Mouse (Mus musculus) small intestine, adult 2 months (tissue): ENCODE data around the gene Serpina10.

Source experiments
- CTCF ChIP-seq: fragments of 200-500 bp; IDR thresholded peaks from 2 replicates; pipeline ENCODE4 v1.5.1; 2012; ENCODE audit warnings: low read depth, mild to moderate bottlenecking, control low read depth, inconsistent platforms, low read length, moderate library complexity, mixed read lengths; ENCODE audit not compliant: insufficient replicate concordance, insufficient read length; ENCODE audit errors: extremely low read depth
- POLR2A ChIP-seq: fragments of 200-500 bp; IDR thresholded peaks from 2 replicates; pipeline ENCODE4 v1.6.1; 2012; ENCODE audit warnings: low read depth, mild to moderate bottlenecking, control low read depth, inconsistent platforms, low read length, moderate library complexity

DNA sequence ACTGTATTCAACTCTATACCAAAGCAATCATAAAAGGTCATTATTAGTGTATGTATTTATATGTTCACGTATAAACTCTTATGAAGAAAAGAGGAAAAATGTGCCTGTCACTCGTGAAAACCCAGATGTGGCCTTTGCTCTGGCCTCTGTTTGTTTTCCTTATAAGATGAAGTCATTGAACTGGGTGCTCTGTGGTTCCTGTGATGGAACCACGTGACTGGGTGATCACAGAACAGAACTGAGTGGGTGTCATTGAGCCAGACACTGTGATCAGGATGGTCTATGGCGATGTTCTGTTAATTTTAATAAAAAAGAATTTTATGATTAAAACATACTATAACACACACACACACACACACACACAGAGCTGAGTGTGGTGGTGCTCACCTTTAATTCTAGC, 15.5 kb downstream of the Serpina10 start:
- TF ChIP-seq CTCF: no peak
- TF ChIP-seq POLR2A: no peak
